Mouse (Mus musculus) forebrain, embryonic 14.5 days (tissue): ENCODE data around the gene Mylpf. TPM values are rescaled to one million over a fixed set of nuclear protein-coding genes. Genes with fewer than 3 reads are reported as not detected.

Experiments used
- ATAC-seq: fragments of 200-750 bp; cut with Nextera tagmentation; 2 replicates; pipeline ENCODE4 v1.8.0; 2017; ENCODE audit warnings: mild to moderate bottlenecking, moderate library complexity
- DNase-seq: peaks from one replicate; pipeline ENCODE4 v3.0.0-alpha.2; 2015; ENCODE audit warnings: low spot score
- H3K27ac ChIP-seq: fragments of 300-500 bp; sonication (generic); 2 replicates; pipeline ENCODE4 v1.5.1; 2014; ENCODE audit warnings: low read depth, mild to moderate bottlenecking, control low read depth, low read length, moderate library complexity
- H3K27me3 ChIP-seq: fragments of 300-500 bp; sonication (generic); replicated peaks from 2 replicates; pipeline ENCODE4 v1.6.1; 2014; ENCODE audit warnings: low read length, control low read depth, mixed read lengths; ENCODE audit not compliant: control insufficient read depth, insufficient read depth
- H3K36me3 ChIP-seq: fragments of 300-500 bp; sonication (generic); 2 replicates; pipeline ENCODE4 v1.6.1; 2014; ENCODE audit warnings: low read length, control low read depth; ENCODE audit not compliant: control insufficient read depth, insufficient read depth
- H3K4me1 ChIP-seq: fragments of 300-500 bp; sonication (generic); 2 replicates; pipeline ENCODE4 v1.6.1; 2014; ENCODE audit warnings: antibody characterized with exemption, low read length, control low read depth; ENCODE audit not compliant: control insufficient read depth, insufficient read depth
- H3K4me2 ChIP-seq: fragments of 300-500 bp; sonication (generic); 2 replicates; pipeline ENCODE4 v1.6.1; 2014; ENCODE audit warnings: mild to moderate bottlenecking, control low read depth, low read length
- H3K4me3 ChIP-seq: fragments of 300-500 bp; sonication (generic); 2 replicates; pipeline ENCODE4 v1.5.1; 2014; ENCODE audit warnings: low read depth, low read length, control low read depth
- H3K9ac ChIP-seq: fragments of 300-500 bp; sonication (generic); 2 replicates; pipeline ENCODE4 v1.6.1; 2014; ENCODE audit warnings: mild to moderate bottlenecking, low read length, control low read depth, moderate library complexity
- H3K9me3 ChIP-seq: fragments of 300-500 bp; sonication (generic); replicated peaks from 2 replicates; pipeline ENCODE4 v1.6.1; 2016; ENCODE audit warnings: low read length, control low read depth, mixed read lengths; ENCODE audit not compliant: control insufficient read depth
- WGBS: fragments of 180-500 bp; shearing (Covaris S2); extraction: QIAGEN DNeasy Blood & Tissue Kit; methylation state at CpG from one replicate; pipeline ENCODE4 v1.1.7; 2014; 5-methylcytosine and 5-hydroxymethylcytosine counted together
- polyA plus RNA-seq: library from polyadenylated mRNA; unstranded; fragments of >200 nt; fragmentation: Nextera tagmentation; extraction: Ambion mirVana; gene quantifications from 2 replicates; pipeline ENCODE4 v1.2.1, GENCODE M21; 2014

The Mylpf gene
- polyA plus RNA-seq, 1 experiment from 2014 or later, result 5.3 TPM

DNA sequence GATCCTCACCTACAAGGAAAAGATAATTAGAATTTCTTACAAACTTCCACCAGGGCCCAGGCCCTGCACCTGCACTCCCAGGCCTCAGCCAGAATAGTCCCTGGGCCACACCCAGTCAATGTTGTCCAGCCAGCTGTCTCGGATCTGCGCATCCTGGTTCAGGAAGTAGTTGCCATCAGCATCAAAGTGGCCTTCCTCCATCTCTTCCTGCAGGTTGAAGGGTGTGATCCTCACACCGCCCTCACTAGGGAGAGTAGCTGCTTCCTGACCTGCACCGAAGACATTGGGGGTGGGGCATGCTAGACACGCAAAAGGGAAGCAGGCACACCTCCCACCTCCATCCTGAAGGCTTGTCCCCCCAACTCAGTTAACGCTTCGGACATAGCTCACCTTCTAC is 14.1 kb upstream of the Mylpf start:
- H3K27ac ChIP-seq, result no peak overlapping the region
- ATAC-seq, result no peak
- DNase-seq, result no peak
- no peaks in the 10 kb centered on the region for H3K27me3 ChIP-seq
- peak overlapping the region; percentile 59 for H3K4me3 ChIP-seq
- peak overlapping the region; percentile 92 for H3K4me2 ChIP-seq
- 85% methylated on average over 7 of the region's 7 CpGs for WGBS
- peaks cover 13% of the 10 kb centered on the region for H3K4me1 ChIP-seq
- no peaks in the 10 kb centered on the region for H3K9me3 ChIP-seq
- H3K36me3 ChIP-seq, result peaks cover 67% of the 10 kb centered on the region
- H3K9ac ChIP-seq, result peak overlapping the region; percentile 60

DNA sequence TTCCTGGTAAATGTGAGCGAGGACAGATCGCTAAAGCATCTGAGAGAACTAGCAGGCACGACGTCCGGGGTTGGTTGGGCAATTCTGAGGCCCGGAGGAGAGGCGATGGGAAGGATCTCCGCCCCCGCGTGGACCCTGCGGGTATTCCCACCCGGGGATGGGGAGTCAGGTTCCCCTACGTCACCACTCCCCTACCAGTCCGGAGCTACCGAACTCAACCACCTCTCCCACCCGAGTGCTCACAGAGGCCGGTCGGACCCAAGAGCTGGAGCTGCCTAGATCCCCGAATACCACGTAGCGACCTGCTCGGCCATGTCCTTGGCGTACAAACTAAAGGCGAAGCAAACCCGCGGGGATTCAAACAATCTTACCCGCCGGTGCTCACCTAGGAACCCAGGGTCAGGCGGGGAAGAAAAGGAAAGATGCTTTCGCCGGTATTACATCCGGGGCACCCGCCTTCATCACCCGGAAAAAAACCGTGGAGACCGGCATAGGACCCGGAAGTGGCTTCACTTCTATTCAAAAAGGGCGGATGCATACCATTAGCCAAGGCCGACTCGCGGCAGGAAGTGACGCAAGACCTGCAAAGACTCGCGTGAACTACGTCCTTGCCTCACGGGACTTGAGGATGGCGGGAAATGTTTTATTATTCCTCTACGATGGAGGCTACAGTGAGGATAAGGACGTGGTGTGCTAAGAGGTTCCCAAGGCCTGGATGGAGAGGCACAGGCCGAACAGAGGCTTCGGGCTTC is 13.0 kb upstream of the Mylpf start, which contains the start of gene Cd2bp2:
Gene Cd2bp2 (minus strand): TSS at position 507 of the 752 bp plus-strand sequence.
- Histone ChIP-seq H3K36me3 (peaks cover 75% of the 10 kb centered on the region), H3K27me3 (no peaks in the 10 kb centered on the region), H3K4me1 (peaks cover 13% of the 10 kb centered on the region), H3K4me3 (peak within 1 kb of the TSS; percentile 59), H3K4me2 (peak within 1 kb of the TSS; percentile 92), H3K9ac (peak within 1 kb of the TSS; percentile 73), H3K9me3 (no peaks in the 10 kb centered on the region), H3K27ac (peak within 1 kb of the TSS; percentile 79)
- peak; percentile 100 for DNase-seq
- WGBS, result under 1% methylated on average over 51 of the region's 51 CpGs
- peak; percentile 98 for ATAC-seq

DNA sequence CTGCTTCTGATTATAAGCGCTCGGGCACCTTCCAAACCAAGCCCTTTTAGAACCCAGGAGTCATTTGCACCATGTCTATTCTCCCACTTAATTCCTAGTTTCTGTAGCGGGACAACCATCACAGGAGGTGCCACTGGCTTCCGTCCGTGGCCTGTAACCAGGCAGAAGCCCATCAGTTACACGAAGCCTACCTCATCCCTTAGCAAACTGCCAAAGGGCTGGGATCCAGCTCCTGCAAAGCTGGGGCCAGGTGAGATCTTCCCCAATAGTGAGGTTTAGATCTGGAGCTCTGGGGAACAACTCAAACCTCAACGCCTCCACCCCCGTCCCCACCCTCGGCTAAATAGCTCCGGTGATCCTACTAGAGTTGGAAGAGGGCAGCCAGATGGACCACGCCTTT is 12.2 kb upstream of the Mylpf start:
- 56% methylated on average over 11 of the region's 11 CpGs for WGBS
- ATAC-seq, result no peak
- Histone ChIP-seq H3K4me2 (peak overlapping the region; percentile 69), H3K27ac (peak overlapping the region; percentile 74; the same call in 1 of the 2 replicates), H3K9ac (peak overlapping the region; percentile 73), H3K9me3 (no peaks in the 10 kb centered on the region), H3K4me1 (peaks cover 13% of the 10 kb centered on the region), H3K36me3 (peaks cover 77% of the 10 kb centered on the region), H3K4me3 (peak overlapping the region; percentile 59), H3K27me3 (no peaks in the 10 kb centered on the region)
- DNase-seq, result no peak

DNA sequence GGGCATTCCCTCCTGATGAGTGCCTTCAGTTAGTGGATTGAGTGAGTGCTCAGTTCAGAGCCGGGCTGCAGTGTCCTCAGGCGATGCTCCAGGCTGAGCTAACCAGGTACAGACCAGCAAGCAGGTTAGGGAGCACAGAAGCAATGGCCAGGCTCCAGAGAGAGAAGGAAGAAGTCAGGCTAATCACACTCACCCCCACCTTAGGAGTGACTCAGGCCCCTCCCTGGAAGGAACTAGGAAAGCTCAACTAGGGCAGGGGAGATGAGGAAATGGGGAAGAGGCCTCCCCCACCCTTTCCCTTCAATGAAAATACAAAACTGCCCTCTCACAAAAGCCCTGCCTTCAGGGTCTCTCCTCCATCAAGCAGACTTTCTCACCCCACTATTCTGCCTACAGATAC is 2.1 kb upstream of the Mylpf start:
- Histone ChIP-seq H3K4me2 (peak overlapping the region; percentile 100), H3K9me3 (no peaks in the 10 kb centered on the region), H3K36me3 (peaks cover 26% of the 10 kb centered on the region), H3K27ac (no peak overlapping the region), H3K4me1 (peaks cover 19% of the 10 kb centered on the region), H3K9ac (peak overlapping the region; percentile 95), H3K27me3 (no peaks in the 10 kb centered on the region), H3K4me3 (peak overlapping the region; percentile 95)
- DNase-seq, result no peak
- ATAC-seq, result no peak
- WGBS, result 51% methylated on average over 2 of the region's 2 CpGs

DNA sequence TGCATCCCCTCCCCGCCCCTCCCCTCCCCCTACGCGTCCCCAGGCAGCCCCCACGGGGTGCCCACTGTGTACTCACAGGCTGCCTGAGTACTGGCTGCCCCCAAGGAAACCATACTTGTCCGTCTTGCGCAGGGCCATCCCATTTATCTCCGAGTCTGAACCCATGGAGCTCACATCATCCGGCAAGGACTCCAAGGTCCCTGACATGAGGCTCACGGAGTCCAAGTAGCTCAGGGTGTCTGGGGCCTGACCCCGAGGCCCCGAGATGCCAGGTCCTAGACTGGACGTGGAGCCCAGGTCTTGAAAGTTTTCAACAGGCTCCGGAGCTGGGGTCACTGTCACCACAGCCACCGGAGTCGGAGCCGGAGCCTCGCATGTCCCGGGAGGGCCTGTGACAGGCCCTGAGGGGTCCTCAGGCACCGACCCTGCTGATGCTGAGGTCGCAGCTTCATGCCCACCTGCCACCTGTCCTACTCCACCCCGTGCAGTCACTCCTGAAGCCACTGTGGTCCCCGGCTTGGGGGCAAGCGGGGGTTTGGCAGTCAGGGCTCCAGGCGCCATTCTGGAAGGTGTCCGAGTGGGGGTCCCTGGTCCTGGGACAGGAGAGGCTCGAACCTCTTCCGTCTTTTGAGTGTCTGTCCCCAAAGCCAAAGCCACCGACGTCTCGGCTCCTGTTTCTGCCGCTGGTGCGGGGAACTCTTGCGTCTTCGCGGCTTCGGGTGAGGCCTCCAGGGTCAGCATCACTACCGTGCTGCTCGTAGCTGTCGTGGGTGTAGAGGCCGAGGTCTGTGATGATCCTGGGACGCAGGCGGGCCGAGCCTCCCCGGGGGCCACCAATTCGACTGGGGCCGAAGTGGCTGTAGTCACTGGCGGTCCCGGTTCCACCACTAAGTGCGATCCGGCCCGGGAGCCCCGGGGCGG is 1.1 kb upstream of the Mylpf start:
- H3K9me3 ChIP-seq, result no peaks in the 10 kb centered on the region
- 0% methylated on average over 53 of the region's 53 CpGs for WGBS
- H3K27me3 ChIP-seq, result no peaks in the 10 kb centered on the region
- peak overlapping the region; percentile 95 for H3K9ac ChIP-seq
- ATAC-seq (no peak; the same call in 1 of the 2 replicates), DNase-seq (no peak)
- H3K4me3 ChIP-seq, result peak overlapping the region; percentile 95
- H3K4me1 ChIP-seq, result peaks cover 19% of the 10 kb centered on the region
- peaks cover 18% of the 10 kb centered on the region for H3K36me3 ChIP-seq
- H3K4me2 ChIP-seq, result peak overlapping the region; percentile 100
- H3K27ac ChIP-seq, result peak overlapping the region; percentile 85

DNA sequence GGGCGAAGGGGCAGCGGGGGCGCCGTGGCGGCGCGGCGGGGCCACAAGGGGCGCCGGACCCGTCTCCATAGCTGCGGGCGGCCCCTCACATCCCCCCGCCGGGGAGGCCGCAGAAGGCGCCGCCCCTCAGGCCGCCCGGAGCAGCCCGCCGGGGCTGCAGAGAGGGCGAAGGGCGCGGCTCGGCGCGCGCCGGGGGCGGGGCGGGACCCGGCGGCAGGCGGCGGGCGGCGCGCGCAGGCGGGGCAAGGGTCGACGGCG is 466 bp upstream of the Mylpf start, which contains the start of gene Tbc1d10b:
Gene Tbc1d10b (minus strand): TSS at position 174 of the 258 bp plus-strand sequence.
- DNase-seq (no peak), ATAC-seq (peak; percentile 17)
- WGBS, result 0% methylated on average over 14 of the region's 44 CpGs
- H3K4me2 ChIP-seq, result peak within 1 kb of the TSS; percentile 100
- H3K4me3 ChIP-seq, result peak within 1 kb of the TSS; percentile 95
- H3K36me3 ChIP-seq, result peaks cover 13% of the 10 kb centered on the region
- peak within 1 kb of the TSS; percentile 95 for H3K9ac ChIP-seq
- peaks cover 19% of the 10 kb centered on the region for H3K4me1 ChIP-seq
- H3K27me3 ChIP-seq, result no peaks in the 10 kb centered on the region
- peak within 1 kb of the TSS; percentile 85 for H3K27ac ChIP-seq
- no peaks in the 10 kb centered on the region for H3K9me3 ChIP-seq

DNA sequence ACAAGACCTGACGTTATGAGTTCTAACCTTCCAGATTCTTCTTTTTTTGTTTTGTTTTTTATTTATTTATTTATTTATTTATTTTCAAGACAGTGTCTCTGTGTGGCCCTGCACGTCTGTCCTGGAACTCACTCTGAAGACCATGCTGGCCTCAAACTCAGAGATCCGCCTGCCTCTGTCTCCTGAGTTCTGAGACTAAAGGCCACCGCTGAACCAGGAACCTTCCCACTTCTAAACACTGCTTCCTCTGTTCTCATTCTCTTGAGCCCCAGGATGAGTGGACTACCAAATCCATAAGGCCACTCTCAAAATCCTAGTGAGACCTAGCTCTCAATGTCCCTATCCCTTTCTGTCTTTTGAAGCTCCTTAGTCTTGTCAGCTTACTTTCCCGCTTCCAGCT is 1.2 kb downstream of the Mylpf start:
- Histone ChIP-seq H3K4me2 (peak overlapping the region; percentile 64), H3K9me3 (no peaks in the 10 kb centered on the region), H3K27me3 (0 out of 2 replicates have a peak, but pooled peaks cover 5% of the 10 kb centered on the region), H3K27ac (no peak overlapping the region), H3K9ac (no peak overlapping the region), H3K36me3 (0 out of 2 replicates have a peak, but pooled peaks cover 5% of the 10 kb centered on the region), H3K4me1 (peaks cover 19% of the 10 kb centered on the region), H3K4me3 (no peak overlapping the region)
- WGBS, result 74% methylated on average over 5 of the region's 5 CpGs
- DNase-seq (no peak), ATAC-seq (no peak)

DNA sequence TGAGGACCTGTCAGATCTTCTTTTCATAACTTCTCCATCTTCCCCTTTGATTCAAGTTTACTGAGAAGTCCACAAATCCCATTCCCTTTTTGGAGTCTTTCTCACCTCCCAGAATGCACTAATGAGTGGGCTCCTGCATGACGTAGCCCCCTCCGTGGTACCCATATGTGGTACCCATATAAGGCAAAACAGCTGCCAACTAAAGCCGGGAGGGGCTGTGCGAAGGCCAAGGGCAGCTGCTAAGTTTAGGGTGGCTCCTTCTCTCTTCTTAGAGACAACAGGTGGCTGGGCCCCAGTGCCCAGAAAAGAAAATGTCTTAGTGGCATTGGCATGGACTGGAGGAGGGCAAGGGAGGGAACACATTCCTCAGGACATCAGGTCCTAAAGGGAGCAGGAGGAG is 1.6 kb downstream of the Mylpf start:
- no peak for ATAC-seq
- 92% methylated on average over 4 of the region's 4 CpGs for WGBS

More for the DNA sequence above, 1.6 kb downstream of the Mylpf start:
- Histone ChIP-seq H3K9me3 (no peaks in the 10 kb centered on the region), H3K9ac (no peak overlapping the region), H3K36me3 (0 out of 2 replicates have a peak, but pooled peaks cover 2% of the 10 kb centered on the region), H3K4me2 (no peak overlapping the region), H3K27me3 (0 out of 2 replicates have a peak, but pooled peaks cover 6% of the 10 kb centered on the region), H3K27ac (no peak overlapping the region), H3K4me3 (no peak overlapping the region), H3K4me1 (peaks cover 20% of the 10 kb centered on the region)
- DNase-seq, result no peak
